Mouse (Mus musculus): ENCODE results near the gene Akap5. TPM values are rescaled to one million over a fixed set of nuclear protein-coding genes. Genes with fewer than 3 reads are reported as not detected.

Gene Akap5
- polyA plus RNA-seq, 1 experiment from 2014 or later: 11.6 TPM

GRCm38 (mm10) chr12:76360868-76361267, 36.2 kb downstream of the Akap5 start:
- Histone ChIP-seq H3K9ac (ENCODE audit: low read depth, low read length) (no peak overlapping the region), H3K27me3 (ENCODE audit: control insufficient read depth, insufficient read depth, low read depth, low read length) (no peaks in the 10 kb centered on the region), H3K27ac (ENCODE audit: low read length) (no peak overlapping the region), H3K9me3 (replicated peaks; ENCODE audit: control insufficient read depth, low read length, poor library complexity, severe bottlenecking) (no peaks in the 10 kb centered on the region), H3K4me1 (ENCODE audit: control insufficient read depth, insufficient read depth, low read length) (peaks cover 2% of the 10 kb centered on the region; the same call in 1 of the 2 replicates), H3K4me2 (ENCODE audit: low read length) (no peak overlapping the region), H3K36me3 (ENCODE audit: control insufficient read depth, insufficient read depth, low read length) (no peaks in the 10 kb centered on the region), H3K4me3 (ENCODE audit: low read depth, low read length) (no peak overlapping the region)
- WGBS: 37% methylated on average over 1 of the region's 1 CpGs
- ATAC-seq: no peak

GRCm38 (mm10) chr12:76361405-76362302, 37.0 kb downstream of the Akap5 start:
- H3K27ac ChIP-seq (ENCODE audit: low read length): no peak overlapping the region
- H3K36me3 ChIP-seq (ENCODE audit: control insufficient read depth, insufficient read depth, low read length): no peaks in the 10 kb centered on the region
- WGBS: 68% methylated on average over 9 of the region's 9 CpGs
- peaks cover 2% of the 10 kb centered on the region; the same call in 1 of the 2 replicates for H3K4me1 ChIP-seq (ENCODE audit: control insufficient read depth, insufficient read depth, low read length)
- H3K4me3 ChIP-seq (ENCODE audit: low read depth, low read length): no peak overlapping the region
- no peaks in the 10 kb centered on the region for H3K27me3 ChIP-seq (ENCODE audit: control insufficient read depth, insufficient read depth, low read depth, low read length)
- no peaks in the 10 kb centered on the region for H3K9me3 ChIP-seq (replicated peaks; ENCODE audit: control insufficient read depth, low read length, poor library complexity, severe bottlenecking)
- ATAC-seq: no peak
- H3K4me2 ChIP-seq (ENCODE audit: low read length): no peak overlapping the region
- no peak overlapping the region for H3K9ac ChIP-seq (ENCODE audit: low read depth, low read length)

GRCm38 (mm10) chr12:76362303-76362676, 37.6 kb downstream of the Akap5 start:
- Histone ChIP-seq H3K4me1 (ENCODE audit: control insufficient read depth, insufficient read depth, low read length) (peaks cover 7% of the 10 kb centered on the region), H3K27ac (ENCODE audit: low read length) (no peak overlapping the region), H3K4me2 (ENCODE audit: low read length) (no peak overlapping the region), H3K4me3 (ENCODE audit: low read depth, low read length) (no peak overlapping the region), H3K36me3 (ENCODE audit: control insufficient read depth, insufficient read depth, low read length) (no peaks in the 10 kb centered on the region), H3K27me3 (ENCODE audit: control insufficient read depth, insufficient read depth, low read depth, low read length) (no peaks in the 10 kb centered on the region), H3K9ac (ENCODE audit: low read depth, low read length) (no peak overlapping the region), H3K9me3 (replicated peaks; ENCODE audit: control insufficient read depth, low read length, poor library complexity, severe bottlenecking) (no peaks in the 10 kb centered on the region)
- no peak for ATAC-seq
- WGBS: 88% methylated on average over 9 of the region's 9 CpGs

GRCm38 (mm10) chr12:76366276-76366675, 41.6 kb downstream of the Akap5 start:
- no peak for ATAC-seq
- no peak overlapping the region for H3K9ac ChIP-seq (ENCODE audit: low read depth, low read length)

GRCm38 (mm10) chr12:76367096-76367995, 42.7 kb downstream of the Akap5 start:
- peak overlapping the region; percentile 72 for H3K4me2 ChIP-seq (ENCODE audit: low read length)
- 27% methylated on average over 14 of the region's 14 CpGs for WGBS
- no peaks in the 10 kb centered on the region for H3K36me3 ChIP-seq (ENCODE audit: control insufficient read depth, insufficient read depth, low read length)
- H3K27ac ChIP-seq (ENCODE audit: low read length): peak overlapping the region; percentile 5; the same call in 1 of the 2 replicates
- H3K4me3 ChIP-seq (ENCODE audit: low read depth, low read length): 0 out of 2 replicates have a peak overlapping the region, but pooled peaks have one; percentile 88
- peaks cover 27% of the 10 kb centered on the region for H3K4me1 ChIP-seq (ENCODE audit: control insufficient read depth, insufficient read depth, low read length)
- no peaks in the 10 kb centered on the region for H3K27me3 ChIP-seq (ENCODE audit: control insufficient read depth, insufficient read depth, low read depth, low read length)
- H3K9me3 ChIP-seq (replicated peaks; ENCODE audit: control insufficient read depth, low read length, poor library complexity, severe bottlenecking): no peaks in the 10 kb centered on the region
- peak overlapping the region; percentile 96 for H3K9ac ChIP-seq (ENCODE audit: low read depth, low read length)
- no peak for ATAC-seq

More at GRCm38 (mm10) chr12:76366276-76366675, 41.6 kb downstream of the Akap5 start:
- no peak overlapping the region for H3K27ac ChIP-seq (ENCODE audit: low read length)
- no peaks in the 10 kb centered on the region for H3K27me3 ChIP-seq (ENCODE audit: control insufficient read depth, insufficient read depth, low read depth, low read length)
- H3K9me3 ChIP-seq (replicated peaks; ENCODE audit: control insufficient read depth, low read length, poor library complexity, severe bottlenecking): no peaks in the 10 kb centered on the region
- WGBS: 88% methylated on average over 3 of the region's 3 CpGs
- H3K4me3 ChIP-seq (ENCODE audit: low read depth, low read length): no peak overlapping the region
- peaks cover 19% of the 10 kb centered on the region for H3K4me1 ChIP-seq (ENCODE audit: control insufficient read depth, insufficient read depth, low read length)
- H3K36me3 ChIP-seq (ENCODE audit: control insufficient read depth, insufficient read depth, low read length): no peaks in the 10 kb centered on the region
- H3K4me2 ChIP-seq (ENCODE audit: low read length): no peak overlapping the region

- Histone ChIP-seq H3K27ac (ENCODE audit: low read length) (peak overlapping the region; percentile 95), H3K9ac (ENCODE audit: low read depth, low read length) (peak overlapping the region; percentile 96), H3K36me3 (ENCODE audit: control insufficient read depth, insufficient read depth, low read length) (no peaks in the 10 kb centered on the region), H3K4me2 (ENCODE audit: low read length) (peak overlapping the region; percentile 72), H3K4me1 (ENCODE audit: control insufficient read depth, insufficient read depth, low read length) (peaks cover 30% of the 10 kb centered on the region), H3K27me3 (ENCODE audit: control insufficient read depth, insufficient read depth, low read depth, low read length) (no peaks in the 10 kb centered on the region), H3K4me3 (ENCODE audit: low read depth, low read length) (peak overlapping the region; percentile 88), H3K9me3 (replicated peaks; ENCODE audit: control insufficient read depth, low read length, poor library complexity, severe bottlenecking) (no peaks in the 10 kb centered on the region)
- no peak for ATAC-seq
- 5% methylated on average over 9 of the region's 9 CpGs for WGBS
These were observed 43.6 kb downstream of the Akap5 start for GRCm38 (mm10) chr12:76368201-76368789.

- peaks cover 30% of the 10 kb centered on the region for H3K4me1 ChIP-seq (ENCODE audit: control insufficient read depth, insufficient read depth, low read length)
- H3K4me2 ChIP-seq (ENCODE audit: low read length): peak overlapping the region; percentile 72
- peak overlapping the region; percentile 88 for H3K4me3 ChIP-seq (ENCODE audit: low read depth, low read length)
- H3K9me3 ChIP-seq (replicated peaks; ENCODE audit: control insufficient read depth, low read length, poor library complexity, severe bottlenecking): no peaks in the 10 kb centered on the region
- no peaks in the 10 kb centered on the region for H3K27me3 ChIP-seq (ENCODE audit: control insufficient read depth, insufficient read depth, low read depth, low read length)
- peak; percentile 3; the same call in 1 of the 2 replicates for ATAC-seq
- under 1% methylated on average over 26 of the region's 26 CpGs for WGBS
- H3K36me3 ChIP-seq (ENCODE audit: control insufficient read depth, insufficient read depth, low read length): no peaks in the 10 kb centered on the region
- H3K9ac ChIP-seq (ENCODE audit: low read depth, low read length): peak overlapping the region; percentile 96
- peak overlapping the region; percentile 95 for H3K27ac ChIP-seq (ENCODE audit: low read length)
These were observed 44.1 kb downstream of the Akap5 start for GRCm38 (mm10) chr12:76368790-76369205.

GRCm38 (mm10) chr12:76369206-76369977, 44.7 kb downstream of the Akap5 start, which contains the start of gene Zbtb25:
Gene Zbtb25 (minus strand): TSS chr12:76369602.
- Histone ChIP-seq H3K4me3 (ENCODE audit: low read depth, low read length) (peak within 1 kb of the TSS; percentile 88), H3K4me1 (ENCODE audit: control insufficient read depth, insufficient read depth, low read length) (peaks cover 30% of the 10 kb centered on the region), H3K9ac (ENCODE audit: low read depth, low read length) (peak within 1 kb of the TSS; percentile 96), H3K27ac (ENCODE audit: low read length) (peak within 1 kb of the TSS; percentile 95), H3K36me3 (ENCODE audit: control insufficient read depth, insufficient read depth, low read length) (no peaks in the 10 kb centered on the region), H3K27me3 (ENCODE audit: control insufficient read depth, insufficient read depth, low read depth, low read length) (no peaks in the 10 kb centered on the region), H3K9me3 (replicated peaks; ENCODE audit: control insufficient read depth, low read length, poor library complexity, severe bottlenecking) (no peaks in the 10 kb centered on the region), H3K4me2 (ENCODE audit: low read length) (peak within 1 kb of the TSS; percentile 72)
- 0% methylated on average over 71 of the region's 96 CpGs for WGBS
- ATAC-seq: peak; percentile 93

All from midbrain, embryonic 16.5 days (tissue).